Mouse (Mus musculus): Measurements from ENCODE around the gene Sirt6.

Sirt6 gene

GRCm38 (mm10) chr10:81626994-81627835, at the start of gene Sirt6:
Gene Sirt6 (minus strand): TSS chr10:81627797.
- peak; percentile 89 to 91 for DNase-seq (ENCODE audit: low spot score in 2 of 2)

- DNase-seq (ENCODE audit: low spot score in 2 of 2), result no peak
Measured at GRCm38 (mm10) chr10:81656174-81656573, 28.6 kb upstream of the Sirt6 start.

GRCm38 (mm10) chr10:81655178-81655577, 27.6 kb upstream of the Sirt6 start:
- DNase-seq (ENCODE audit: low spot score in 2 of 2), result no peak

DNA sequence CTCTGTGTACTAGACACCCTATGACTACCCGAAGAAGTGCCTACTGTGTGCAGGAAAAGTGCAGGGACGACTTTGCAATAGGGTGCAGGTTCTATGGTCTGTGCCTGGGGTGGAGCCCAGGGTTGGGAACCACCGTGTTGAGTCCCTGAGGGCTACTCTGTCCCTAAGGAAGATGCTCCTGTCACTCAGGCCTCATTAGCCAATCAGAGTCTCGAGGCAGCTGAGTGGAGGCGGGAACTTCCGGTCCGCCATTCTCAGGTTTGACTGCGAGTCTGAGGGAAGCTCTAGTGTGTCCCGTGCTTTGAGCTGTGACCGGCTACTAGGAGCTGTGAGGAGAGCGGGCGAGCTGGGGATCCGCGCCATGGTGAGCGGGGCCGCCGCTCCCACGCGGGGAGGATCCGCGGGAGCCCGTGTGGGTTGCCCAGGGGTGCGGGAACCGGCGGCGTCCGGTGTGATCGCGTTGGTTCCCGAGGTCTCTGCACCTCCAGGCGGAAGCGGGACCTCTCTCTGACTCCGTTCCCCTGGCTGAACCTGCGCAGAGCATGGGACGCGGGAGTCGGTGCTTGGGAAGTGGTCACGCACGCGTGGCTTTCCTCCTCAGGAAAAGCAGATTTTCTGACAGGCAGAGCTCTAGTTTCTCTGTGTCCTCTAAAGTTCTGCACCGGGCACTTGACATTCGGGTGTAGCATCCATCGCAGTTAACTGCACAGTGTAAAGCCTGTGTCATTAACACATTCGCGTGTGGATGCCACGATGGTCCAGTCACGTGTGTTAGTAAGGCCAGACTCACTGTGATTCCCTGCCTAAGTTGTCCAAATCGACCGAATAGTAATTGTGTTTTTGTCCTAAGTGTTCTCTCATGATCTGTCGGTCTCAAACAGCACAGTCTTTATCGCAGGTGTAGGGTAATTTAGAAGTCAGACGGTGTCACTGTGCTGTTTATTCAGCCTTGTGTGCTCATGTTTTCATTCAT, 21.5 kb upstream of the Sirt6 start, which contains the start of gene Gm10778:
Gm10778 (plus strand) TSS at position 257 of the 973 bp plus-strand sequence.
- DNase-seq (ENCODE audit: low spot score in 2 of 2), result peak; percentile 74 to 87

DNA sequence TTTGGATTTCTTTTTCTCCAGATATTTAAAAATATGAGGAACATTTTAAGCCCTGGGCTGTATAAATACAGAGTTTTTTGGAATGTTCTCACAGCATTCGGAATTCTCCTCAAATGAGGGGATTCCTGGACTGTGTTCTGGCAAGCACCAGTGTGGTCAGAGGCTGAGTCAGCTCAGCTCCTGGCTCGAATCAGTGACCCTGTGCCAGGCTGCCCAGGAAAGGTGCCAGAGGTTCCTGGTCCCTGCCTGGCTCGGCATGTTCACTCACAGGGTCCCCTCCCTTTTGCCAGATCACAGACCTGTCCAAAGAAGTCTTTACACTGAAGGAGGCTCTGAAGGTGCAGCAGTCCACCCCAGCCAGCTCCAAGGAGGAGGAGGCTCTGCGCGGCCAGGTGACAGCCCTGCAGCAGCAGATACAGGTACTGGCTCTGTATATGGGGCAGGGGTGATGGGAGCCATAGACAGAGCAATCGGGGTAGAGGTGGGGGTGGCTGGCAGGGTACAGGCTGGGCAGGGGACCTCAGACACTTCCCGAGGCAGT, 18.5 kb upstream of the Sirt6 start:
- peak; percentile 15 to 57 for DNase-seq (ENCODE audit: low spot score in 2 of 2)

DNA sequence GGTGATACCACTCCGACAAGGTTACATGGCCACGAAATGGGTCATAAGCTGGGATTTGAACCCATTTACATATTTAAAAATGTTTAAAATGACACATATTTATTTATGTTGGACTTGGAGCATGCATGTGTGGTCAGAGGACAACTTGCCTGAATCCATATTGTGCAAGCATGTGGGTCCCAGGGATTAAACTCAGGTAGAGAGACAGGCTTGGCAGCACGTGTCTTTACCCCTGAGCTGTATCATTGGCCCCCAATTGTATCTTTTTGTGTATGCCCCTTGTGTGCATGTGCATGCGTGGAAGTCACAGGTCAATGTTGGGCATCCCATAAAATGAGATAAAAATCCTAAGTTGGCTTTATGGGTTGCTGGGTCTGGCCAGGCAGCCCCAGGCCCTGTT, 17.8 kb upstream of the Sirt6 start:
- peak in 1 of 2 experiments; percentile 30 for DNase-seq (ENCODE audit: low spot score in 2 of 2)

GRCm38 (mm10) chr10:81644716-81645115, 17.1 kb upstream of the Sirt6 start:
- peak; percentile 16 to 55 for DNase-seq (ENCODE audit: low spot score in 2 of 2)

GRCm38 (mm10) chr10:81644162-81644561, 16.6 kb upstream of the Sirt6 start:
- peak in 1 of 2 experiments; percentile 42 for DNase-seq (ENCODE audit: low spot score in 2 of 2)

DNA sequence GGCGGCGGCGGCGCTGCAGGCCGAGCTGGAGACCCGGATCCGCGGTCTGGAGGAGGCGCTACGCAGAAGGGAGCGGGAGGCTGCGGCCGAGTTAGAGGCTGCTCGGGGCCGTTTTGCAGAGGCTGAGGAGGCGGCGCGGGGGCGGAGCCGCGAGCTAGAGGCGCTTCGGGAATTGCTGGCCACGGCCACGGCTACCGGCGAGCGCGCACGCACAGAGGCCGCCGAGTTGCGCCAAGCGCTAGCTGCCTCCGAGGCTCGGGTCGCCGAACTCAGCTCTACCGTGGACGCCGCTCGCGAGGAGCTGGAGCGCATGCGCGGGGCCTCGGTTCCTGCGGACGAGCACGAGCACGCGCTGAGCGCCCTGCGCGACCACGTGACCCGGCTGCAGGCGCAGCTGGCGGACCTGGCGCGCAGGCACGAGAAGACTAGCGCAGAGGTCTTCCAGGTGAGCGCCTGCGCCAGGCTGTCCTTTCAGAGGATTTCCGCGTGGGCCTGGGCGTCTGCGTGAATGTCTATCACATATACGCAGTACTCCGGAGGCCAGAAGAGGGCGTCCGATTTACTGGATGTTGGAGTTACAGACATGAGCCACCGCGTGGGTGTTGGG, 16.0 kb upstream of the Sirt6 start:
- peak; percentile 95 to 96 for DNase-seq (ENCODE audit: low spot score in 2 of 2)

DNA sequence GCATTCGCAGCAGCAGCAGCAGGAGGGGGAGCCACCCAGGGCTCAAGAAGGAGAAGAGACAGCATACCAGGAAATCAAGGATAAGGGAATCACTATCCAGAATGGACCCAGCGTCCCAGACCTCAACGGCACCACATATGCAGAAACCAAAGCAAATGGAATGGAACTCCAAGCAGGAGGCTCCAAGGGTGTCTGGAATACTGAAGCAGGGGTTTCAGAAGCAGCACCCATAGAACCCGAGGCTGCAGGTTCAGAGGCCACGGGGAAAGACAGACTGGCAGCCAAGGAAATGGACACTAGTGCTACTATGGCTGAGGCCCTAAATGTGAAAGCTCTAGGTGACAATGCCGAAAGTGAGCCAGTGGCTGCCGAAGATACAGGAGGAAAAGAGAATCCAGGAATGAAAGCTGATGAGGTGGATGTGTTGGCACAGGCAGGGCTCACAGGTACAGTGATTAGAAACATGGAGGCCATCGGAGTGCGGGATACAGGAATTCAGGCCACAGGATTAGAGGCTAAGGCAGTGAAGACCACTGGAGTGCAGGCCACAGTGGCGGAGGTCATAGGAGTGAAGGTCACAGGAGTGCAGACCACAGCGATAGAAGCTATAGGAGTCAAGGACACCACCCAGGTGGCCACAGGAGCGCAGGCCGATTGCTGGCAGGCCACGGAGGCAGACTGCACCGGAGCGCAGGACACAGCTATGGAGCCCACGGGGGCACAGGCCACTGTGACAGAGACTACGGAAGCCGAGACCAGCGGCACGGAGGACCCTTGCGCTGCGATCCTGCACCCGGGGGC, 15.3 kb upstream of the Sirt6 start:
- DNase-seq (ENCODE audit: low spot score in 2 of 2), result peak; percentile 15 to 50

GRCm38 (mm10) chr10:81641978-81642647, 14.5 kb upstream of the Sirt6 start:
- DNase-seq (ENCODE audit: low spot score in 2 of 2), result peak; percentile 17 to 52

DNA sequence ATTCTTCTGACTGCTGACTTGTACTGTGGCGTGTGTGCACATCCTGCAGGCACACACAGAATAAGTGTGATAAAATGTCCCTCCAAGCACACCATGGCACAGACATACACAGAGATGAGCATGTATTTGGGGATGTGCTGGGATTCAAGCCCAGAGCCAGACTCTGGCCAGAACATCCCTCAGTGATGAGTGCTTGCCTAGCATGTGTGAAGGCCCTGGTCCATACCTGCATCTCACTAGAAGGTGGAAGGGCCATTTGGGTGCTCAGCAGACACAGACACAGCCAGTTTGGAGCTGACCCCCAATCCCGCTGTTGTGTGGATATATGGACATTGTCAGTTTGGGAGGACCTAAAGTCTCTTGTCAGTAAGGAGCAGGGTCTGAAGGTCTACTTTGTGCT, 14.0 kb upstream of the Sirt6 start:
- peak; percentile 15 to 19 for DNase-seq (ENCODE audit: low spot score in 2 of 2)

- DNase-seq (ENCODE audit: low spot score in 2 of 2), result peak in 1 of 2 experiments; percentile 60
Measured at GRCm38 (mm10) chr10:81640825-81641224, 13.2 kb upstream of the Sirt6 start.

- DNase-seq (ENCODE audit: low spot score in 2 of 2), result no peak
Measured at GRCm38 (mm10) chr10:81638101-81638500, 10.5 kb upstream of the Sirt6 start.

DNA sequence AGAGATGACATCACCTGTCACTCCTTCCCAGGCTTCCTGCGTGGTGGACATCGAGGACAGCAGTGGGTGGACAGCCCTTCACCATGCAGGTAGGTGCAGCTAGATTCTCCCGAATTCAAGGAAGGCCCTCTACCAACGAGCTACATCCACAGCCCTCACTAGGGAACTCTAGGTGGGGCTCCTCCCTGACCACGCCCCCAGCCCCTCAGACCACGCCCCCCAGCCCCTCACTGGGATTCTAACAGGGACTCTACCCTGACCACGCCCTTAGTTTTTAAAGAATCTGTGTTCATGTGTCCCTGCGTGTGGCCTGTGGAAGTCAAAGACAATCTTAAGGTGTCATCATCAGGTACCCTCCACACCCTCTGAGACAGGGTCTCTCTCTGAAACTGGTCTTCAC, 8.7 kb upstream of the Sirt6 start:
- DNase-seq (ENCODE audit: low spot score in 2 of 2), result no peak

- DNase-seq (ENCODE audit: low spot score in 2 of 2), result peak; percentile 86 to 90
Measured at GRCm38 (mm10) chr10:81633253-81634099, 5.9 kb upstream of the Sirt6 start.

DNA sequence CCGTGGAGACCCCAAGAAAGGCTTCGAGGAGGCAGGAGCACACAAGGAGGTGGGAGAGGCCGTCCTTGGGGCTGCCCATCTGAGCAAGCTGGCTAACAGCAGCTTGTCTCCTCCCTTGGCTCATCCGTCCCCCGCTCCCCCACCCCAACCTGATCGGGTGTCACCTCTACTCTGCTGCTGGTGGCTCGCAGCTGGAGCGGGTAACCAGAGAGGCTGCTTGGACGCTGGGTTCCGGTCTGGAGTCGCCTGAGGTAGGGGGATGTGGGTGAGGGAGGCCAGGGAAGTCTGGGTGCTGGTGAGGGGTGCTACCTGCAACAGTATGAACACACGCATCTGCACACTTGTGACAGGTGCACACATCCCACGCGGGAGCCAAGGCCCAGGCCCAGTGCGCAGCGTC, 793 bp upstream of the Sirt6 start, which contains the start of gene Ankrd24:
Ankrd24 (plus strand) TSS at position 151 of the 400 bp plus-strand sequence.
- no peak for DNase-seq (ENCODE audit: low spot score in 2 of 2)

DNA sequence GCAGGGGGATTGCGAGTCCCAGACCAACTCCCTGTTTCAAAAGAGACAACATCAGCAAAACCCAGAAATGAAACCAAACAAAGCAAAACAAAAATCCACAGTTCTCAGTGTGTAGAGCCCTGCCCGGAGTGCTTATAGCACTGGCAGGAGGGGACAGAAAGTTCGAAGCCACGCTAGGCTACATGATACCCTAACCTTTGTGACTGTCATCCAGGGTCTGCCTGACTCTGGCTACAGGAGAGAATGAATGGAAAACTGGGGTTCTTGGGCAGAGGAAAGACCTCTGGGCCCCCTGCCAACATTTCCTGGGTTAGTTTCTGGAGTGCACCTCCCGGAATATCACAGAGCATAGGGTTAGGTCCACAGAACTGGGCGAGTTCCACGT, 231 bp upstream of the Sirt6 start:
- DNase-seq (ENCODE audit: low spot score in 2 of 2), result no peak
